Mouse (Mus musculus): ENCODE data around the gene Bcl10. TPM values are rescaled to one million over a fixed set of nuclear protein-coding genes. Genes with fewer than 3 reads are reported as not detected.
"Not testable (repeated sequence)": the region's sequence is repeated elsewhere in the genome, so short reads cannot be mapped to it uniquely, and the experiment has no call there.

Gene Bcl10
- 18.3 and 18.6 TPM in 2 replicates for polyA plus RNA-seq (2015; fragmentation: Nextera tagmentation; extraction: Ambion mirVana)

- Histone ChIP-seq H3K9ac (peak within 1 kb of the TSS; percentile 55), H3K27me3 (no peaks in the 10 kb centered on the region), H3K4me1 (replicated peaks) (peaks cover 30% of the 10 kb centered on the region), H3K27ac (replicated peaks) (peak within 1 kb of the TSS; percentile 86), H3K4me2 (peak within 1 kb of the TSS; percentile 78), H3K4me3 (replicated peaks) (peak within 1 kb of the TSS; percentile 53), H3K36me3 (replicated peaks) (no peaks in the 10 kb centered on the region), H3K9me3 (replicated peaks) (no peaks in the 10 kb centered on the region)
- no peak for ATAC-seq (ENCODE audit: insufficient read depth)
- 46% methylated on average over 11 of the region's 11 CpGs for WGBS (ENCODE audit: insufficient replicate concordance)
These were observed at the start of gene Bcl10 for GRCm38 (mm10) chr3:145922019-145922854. Gene Bcl10, plus strand, starts transcription at chr3:145922804.

- H3K27me3 ChIP-seq: no peaks in the 10 kb centered on the region
- H3K27ac ChIP-seq (replicated peaks): no peak overlapping the region
- H3K4me1 ChIP-seq (replicated peaks): no peaks in the 10 kb centered on the region
- WGBS (ENCODE audit: insufficient replicate concordance): 80% methylated on average over 1 of the region's 1 CpGs
- no peak overlapping the region for H3K4me2 ChIP-seq
- H3K4me3 ChIP-seq (replicated peaks): no peak overlapping the region
- no peaks in the 10 kb centered on the region for H3K9me3 ChIP-seq (replicated peaks)
- no peak for ATAC-seq (ENCODE audit: insufficient read depth)
- no peaks in the 10 kb centered on the region for H3K36me3 ChIP-seq (replicated peaks)
- H3K9ac ChIP-seq: no peak overlapping the region
These were observed 49.3 kb upstream of the Bcl10 start for GRCm38 (mm10) chr3:145873271-145873670.

GRCm38 (mm10) chr3:145874126-145874525 is 48.5 kb upstream of the Bcl10 start:
- Histone ChIP-seq H3K4me3 (replicated peaks) (no peak overlapping the region), H3K4me1 (replicated peaks) (no peaks in the 10 kb centered on the region), H3K27ac (replicated peaks) (no peak overlapping the region), H3K9me3 (replicated peaks) (no peaks in the 10 kb centered on the region), H3K36me3 (replicated peaks) (no peaks in the 10 kb centered on the region), H3K9ac (no peak overlapping the region), H3K4me2 (no peak overlapping the region), H3K27me3 (no peaks in the 10 kb centered on the region)
- no peak for ATAC-seq (ENCODE audit: insufficient read depth)
- 52% methylated on average over 4 of the region's 4 CpGs for WGBS (ENCODE audit: insufficient replicate concordance)

GRCm38 (mm10) chr3:145876120-145876519 is 46.5 kb upstream of the Bcl10 start:
- Histone ChIP-seq H3K4me1 (replicated peaks) (no peaks in the 10 kb centered on the region), H3K27ac (replicated peaks) (no peak overlapping the region), H3K9ac (no peak overlapping the region), H3K9me3 (replicated peaks) (no peaks in the 10 kb centered on the region), H3K4me2 (no peak overlapping the region), H3K27me3 (no peaks in the 10 kb centered on the region), H3K4me3 (replicated peaks) (no peak overlapping the region), H3K36me3 (replicated peaks) (no peaks in the 10 kb centered on the region)
- ATAC-seq (ENCODE audit: insufficient read depth): no peak
- WGBS (ENCODE audit: insufficient replicate concordance): 54% methylated on average over 11 of the region's 11 CpGs

GRCm38 (mm10) chr3:145878867-145879266 is 43.7 kb upstream of the Bcl10 start:
- ATAC-seq (ENCODE audit: insufficient read depth): not testable (repeated sequence)
- WGBS (ENCODE audit: insufficient replicate concordance): 81% methylated on average over 14 of the region's 14 CpGs

GRCm38 (mm10) chr3:145880335-145880734 is 42.3 kb upstream of the Bcl10 start:
- Histone ChIP-seq H3K36me3 (replicated peaks) (no peaks in the 10 kb centered on the region), H3K27me3 (no peaks in the 10 kb centered on the region), H3K4me2 (no peak overlapping the region), H3K27ac (replicated peaks) (no peak overlapping the region), H3K4me3 (replicated peaks) (no peak overlapping the region), H3K9me3 (replicated peaks) (no peaks in the 10 kb centered on the region), H3K9ac (no peak overlapping the region), H3K4me1 (replicated peaks) (no peaks in the 10 kb centered on the region)
- ATAC-seq (ENCODE audit: insufficient read depth): no peak
- WGBS (ENCODE audit: insufficient replicate concordance): 44% methylated on average over 1 of the region's 1 CpGs

More at GRCm38 (mm10) chr3:145878867-145879266, 43.7 kb upstream of the Bcl10 start:
- H3K4me1 ChIP-seq (replicated peaks); H3K4me2 ChIP-seq; H3K4me3 ChIP-seq (replicated peaks); H3K9me3 ChIP-seq (replicated peaks); H3K27me3 ChIP-seq; H3K27ac ChIP-seq (replicated peaks); H3K9ac ChIP-seq; H3K36me3 ChIP-seq (replicated peaks): not testable (repeated sequence)

- H3K27ac ChIP-seq (replicated peaks): no peak overlapping the region
- no peak overlapping the region for H3K4me3 ChIP-seq (replicated peaks)
- H3K4me2 ChIP-seq: no peak overlapping the region
- 75% methylated on average over 15 of the region's 15 CpGs for WGBS (ENCODE audit: insufficient replicate concordance)
- H3K9ac ChIP-seq: no peak overlapping the region
- 0 out of 2 replicates have a peak, but pooled peaks cover 3% of the 10 kb centered on the region for H3K4me1 ChIP-seq (replicated peaks)
- H3K9me3 ChIP-seq (replicated peaks): no peaks in the 10 kb centered on the region
- no peak for ATAC-seq (ENCODE audit: insufficient read depth)
- no peaks in the 10 kb centered on the region for H3K27me3 ChIP-seq
- H3K36me3 ChIP-seq (replicated peaks): no peaks in the 10 kb centered on the region
These were observed 40.3 kb upstream of the Bcl10 start for GRCm38 (mm10) chr3:145882076-145882874.

GRCm38 (mm10) chr3:145883233-145883632 is 39.4 kb upstream of the Bcl10 start:
- H3K4me2 ChIP-seq: no peak overlapping the region
- 0 out of 2 replicates have a peak, but pooled peaks cover 3% of the 10 kb centered on the region for H3K4me1 ChIP-seq (replicated peaks)
- H3K36me3 ChIP-seq (replicated peaks): no peaks in the 10 kb centered on the region
- no peak for ATAC-seq (ENCODE audit: insufficient read depth)
- no peaks in the 10 kb centered on the region for H3K27me3 ChIP-seq
- no peaks in the 10 kb centered on the region for H3K9me3 ChIP-seq (replicated peaks)
- H3K27ac ChIP-seq (replicated peaks): no peak overlapping the region
- 46% methylated on average over 2 of the region's 2 CpGs for WGBS (ENCODE audit: insufficient replicate concordance)
- H3K9ac ChIP-seq: no peak overlapping the region
- no peak overlapping the region for H3K4me3 ChIP-seq (replicated peaks)

GRCm38 (mm10) chr3:145885376-145885775 is 37.2 kb upstream of the Bcl10 start:
- H3K27me3 ChIP-seq: no peaks in the 10 kb centered on the region
- no peak overlapping the region for H3K4me3 ChIP-seq (replicated peaks)
- no peaks in the 10 kb centered on the region for H3K9me3 ChIP-seq (replicated peaks)
- WGBS (ENCODE audit: insufficient replicate concordance): 45% methylated on average over 4 of the region's 4 CpGs
- H3K36me3 ChIP-seq (replicated peaks): no peaks in the 10 kb centered on the region
- no peak overlapping the region for H3K4me2 ChIP-seq
- no peak overlapping the region for H3K9ac ChIP-seq
- H3K27ac ChIP-seq (replicated peaks): 0 out of 2 replicates have a peak overlapping the region, but pooled peaks have one; percentile 41
- 0 out of 2 replicates have a peak, but pooled peaks cover 3% of the 10 kb centered on the region for H3K4me1 ChIP-seq (replicated peaks)
- no peak for ATAC-seq (ENCODE audit: insufficient read depth)

GRCm38 (mm10) chr3:145885851-145886464 is 36.6 kb upstream of the Bcl10 start:
- 0 out of 2 replicates have a peak, but pooled peaks cover 3% of the 10 kb centered on the region for H3K4me1 ChIP-seq (replicated peaks)
- no peaks in the 10 kb centered on the region for H3K36me3 ChIP-seq (replicated peaks)
- H3K4me2 ChIP-seq: no peak overlapping the region
- 36% methylated on average over 5 of the region's 5 CpGs for WGBS (ENCODE audit: insufficient replicate concordance)
- 0 out of 2 replicates have a peak overlapping the region, but pooled peaks have one; percentile 41 for H3K27ac ChIP-seq (replicated peaks)
- H3K9me3 ChIP-seq (replicated peaks): no peaks in the 10 kb centered on the region
- no peak for ATAC-seq (ENCODE audit: insufficient read depth)
- no peak overlapping the region for H3K4me3 ChIP-seq (replicated peaks)
- H3K9ac ChIP-seq: no peak overlapping the region
- no peaks in the 10 kb centered on the region for H3K27me3 ChIP-seq
